Mouse (Mus musculus) liver, adult 2 months (tissue): ENCODE data around the gene Med24. TPM values are rescaled to one million over a fixed set of nuclear protein-coding genes. Genes with fewer than 3 reads are reported as not detected.
A peak's percentile ranks its signal among the peaks of the same experiment; 100 is the strongest.
"Not testable (repeated sequence)": the region's sequence is repeated elsewhere in the genome, so short reads cannot be mapped to it uniquely, and the experiment has no call there.

Experiments
- DNase-seq: peaks from one replicate; pipeline ENCODE4 v3.0.0-alpha.2; 2011; ENCODE audit warnings: low read depth, low spot score; ENCODE audit errors: extremely low read depth
- H3K27ac ChIP-seq: fragments of 200-500 bp; replicated peaks from 2 replicates; pipeline ENCODE4 v1.5.1; 2012; ENCODE audit warnings: low read depth, mild to moderate bottlenecking, control low read depth, inconsistent platforms, low read length; ENCODE audit not compliant: insufficient read depth
- H3K27me3 ChIP-seq: fragments of 200-500 bp; 2 replicates; pipeline ENCODE4 v1.6.1; 2012; ENCODE audit warnings: mild to moderate bottlenecking, moderate library complexity, low read length, inconsistent platforms; ENCODE audit not compliant: control insufficient read depth, insufficient read depth
- H3K36me3 ChIP-seq: fragments of 200-500 bp; 2 replicates; pipeline ENCODE4 v1.6.1; 2012; ENCODE audit warnings: low read length, inconsistent platforms; ENCODE audit not compliant: control insufficient read depth, insufficient read depth
- H3K4me1 ChIP-seq: fragments of 200-500 bp; 2 replicates; pipeline ENCODE4 v1.6.1; 2011; ENCODE audit warnings: low read length; ENCODE audit not compliant: control insufficient read depth, insufficient read depth
- H3K4me3 ChIP-seq: fragments of 200-500 bp; 2 replicates; pipeline ENCODE4 v1.5.1; 2011; ENCODE audit warnings: low read depth, mild to moderate bottlenecking, control low read depth, low read length, moderate library complexity; ENCODE audit not compliant: insufficient read depth
- H3K79me2 ChIP-seq: fragments of 200-500 bp; 2 replicates; pipeline ENCODE4 v1.6.1; 2012; ENCODE audit warnings: inconsistent platforms, mild to moderate bottlenecking, low read length, moderate library complexity; ENCODE audit not compliant: control insufficient read depth, insufficient read depth
- H3K9ac ChIP-seq: fragments of 200-500 bp; 2 replicates; pipeline ENCODE4 v1.6.1; 2012; ENCODE audit warnings: low read depth, mild to moderate bottlenecking, control low read depth, inconsistent platforms, low read length
- CTCF ChIP-seq: fragments of 200-500 bp; IDR thresholded peaks from 2 replicates; pipeline ENCODE4 v1.5.1; 2011; ENCODE audit warnings: low read depth, low read length, control low read depth
- POLR2A ChIP-seq: fragments of 200-500 bp; IDR thresholded peaks from 2 replicates; pipeline ENCODE4 v1.6.1; 2011; ENCODE audit warnings: low read length, control low read depth; ENCODE audit not compliant: insufficient read depth; ENCODE audit errors: extremely low read depth
- WGBS: fragments of 180-500 bp; shearing (Covaris S2); methylation state at CpG from one replicate; pipeline ENCODE4 v1.1.7; 2018; 5-methylcytosine and 5-hydroxymethylcytosine counted together
- polyA plus RNA-seq: library from polyadenylated mRNA; depleted of rRNA; stranded (reverse); fragments of >200 nt; gene quantifications from 2 replicates; pipeline ENCODE4 v1.2.3, GENCODE M21; 2012
- total RNA-seq: library from RNA; depleted of rRNA; stranded (reverse); fragments of >200 nt; gene quantifications from 2 replicates; pipeline ENCODE4 v1.2.3, GENCODE M21; 2014

Med24 gene
- total and polyA plus RNA-seq, 2 experiments = 3.9 to 23.2 TPM

DNA sequence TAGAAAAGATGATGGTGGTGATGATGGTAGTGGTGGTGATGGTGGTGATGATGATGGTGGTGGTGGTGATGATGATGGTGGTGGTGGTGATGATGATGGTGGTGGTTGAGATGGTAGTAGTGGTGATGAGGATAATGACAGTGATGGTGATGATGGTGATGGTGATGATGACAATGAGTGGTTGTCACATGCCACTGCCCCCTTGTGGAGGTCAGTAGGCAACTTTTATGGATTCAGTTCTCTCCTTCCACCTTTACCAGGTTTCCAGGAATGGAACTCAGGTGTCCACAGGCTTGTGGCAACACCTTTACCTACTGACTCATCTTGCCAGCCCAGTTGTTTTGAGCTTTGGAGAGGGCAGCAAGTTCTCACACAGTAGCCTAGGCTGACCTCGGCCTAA is 49.2 kb downstream of the Med24 start:
- no peak overlapping the region for H3K4me3 ChIP-seq
- DNase-seq = no peak
- H3K36me3 ChIP-seq = no peaks in the 10 kb centered on the region
- peaks cover 6% of the 10 kb centered on the region; the same call in 1 of the 2 replicates for H3K79me2 ChIP-seq
- H3K27me3 ChIP-seq = no peaks in the 10 kb centered on the region
- peaks cover 5% of the 10 kb centered on the region for H3K4me1 ChIP-seq
- TF ChIP-seq CTCF (no peak), POLR2A (no peak)
- no peak overlapping the region for H3K27ac ChIP-seq
- WGBS = 97% methylated on average over 1 of the region's 1 CpGs
- H3K9ac ChIP-seq = no peak overlapping the region

- TF ChIP-seq CTCF = no peak
- TF ChIP-seq POLR2A = no peak
- Histone ChIP-seq H3K4me1 (no peaks in the 10 kb centered on the region), H3K4me3 (no peak overlapping the region), H3K27me3 (0 out of 2 replicates have a peak, but pooled peaks cover 3% of the 10 kb centered on the region), H3K36me3 (no peaks in the 10 kb centered on the region), H3K79me2 (no peaks in the 10 kb centered on the region), H3K9ac (no peak overlapping the region), H3K27ac (no peak overlapping the region)
- no peak for DNase-seq
- 67% methylated on average over 7 of the region's 7 CpGs for WGBS
These were observed 53.3 kb downstream of the Med24 start for GRCm38 (mm10) chr11:98675829-98676363.

DNA sequence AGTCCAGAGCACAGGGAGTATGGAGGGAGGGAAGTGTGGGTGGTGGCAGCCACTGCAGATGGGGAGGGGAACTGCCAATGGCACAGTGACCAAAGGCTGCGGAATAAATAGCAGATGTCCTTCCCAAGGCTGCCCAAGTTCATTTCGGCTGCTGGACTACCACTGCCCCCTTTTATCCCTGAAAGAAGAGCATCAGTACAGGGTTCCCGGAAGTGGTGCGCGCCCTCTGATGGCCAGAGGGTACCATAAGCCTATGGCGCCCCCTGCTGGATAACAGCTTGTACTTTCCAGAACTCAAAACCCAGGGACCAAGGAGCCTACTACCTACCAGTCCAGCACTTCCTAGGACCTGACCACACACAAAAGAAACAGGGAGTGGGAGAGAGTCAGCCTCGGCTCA is 56.1 kb downstream of the Med24 start:
- not testable (repeated sequence) for H3K36me3 ChIP-seq, H3K4me1 ChIP-seq, H3K27ac ChIP-seq, H3K9ac ChIP-seq, H3K4me3 ChIP-seq, H3K79me2 ChIP-seq, H3K27me3 ChIP-seq
- 5% methylated on average over 7 of the region's 7 CpGs for WGBS
- TF ChIP-seq CTCF = peak; percentile 40
- peak; percentile 19 for DNase-seq

DNA sequence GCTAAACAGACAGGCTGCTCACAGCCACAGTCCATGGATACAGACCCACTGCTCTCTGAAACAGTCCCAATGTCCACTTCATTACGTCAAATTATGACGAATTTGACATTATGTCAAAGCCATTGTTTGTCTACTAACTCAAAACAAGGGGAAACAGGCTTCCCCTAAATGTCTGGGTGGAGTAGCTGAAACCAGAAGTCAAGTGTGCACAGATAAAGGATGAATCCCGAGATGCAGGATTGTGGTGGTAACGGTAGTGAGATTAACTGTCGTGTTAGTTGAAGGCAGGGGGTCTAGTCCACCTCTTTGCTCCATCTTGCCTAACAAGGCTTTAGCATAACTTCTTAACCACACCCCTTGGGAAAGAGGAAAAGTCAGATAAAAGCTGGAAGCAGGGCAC is 56.8 kb downstream of the Med24 start:
- TF ChIP-seq POLR2A = no peak
- no peak for TF ChIP-seq CTCF
- Histone ChIP-seq H3K4me1 (no peaks in the 10 kb centered on the region), H3K79me2 (no peaks in the 10 kb centered on the region), H3K9ac (no peak overlapping the region), H3K4me3 (no peak overlapping the region), H3K27me3 (0 out of 2 replicates have a peak, but pooled peaks cover 3% of the 10 kb centered on the region), H3K27ac (no peak overlapping the region), H3K36me3 (no peaks in the 10 kb centered on the region)
- 63% methylated on average over 5 of the region's 5 CpGs for WGBS
- DNase-seq = no peak

GRCm38 (mm10) chr11:98671857-98672256 is 57.4 kb downstream of the Med24 start:
- Histone ChIP-seq H3K36me3 (no peaks in the 10 kb centered on the region), H3K79me2 (no peaks in the 10 kb centered on the region), H3K4me3 (no peak overlapping the region), H3K27me3 (0 out of 2 replicates have a peak, but pooled peaks cover 3% of the 10 kb centered on the region), H3K27ac (no peak overlapping the region), H3K9ac (no peak overlapping the region), H3K4me1 (no peaks in the 10 kb centered on the region)
- DNase-seq = no peak
- no peak for TF ChIP-seq POLR2A
- TF ChIP-seq CTCF = no peak
- 48% methylated on average over 5 of the region's 5 CpGs for WGBS

- H3K79me2 ChIP-seq = no peaks in the 10 kb centered on the region
- H3K4me1 ChIP-seq = no peaks in the 10 kb centered on the region
- no peak for TF ChIP-seq POLR2A
- H3K36me3 ChIP-seq = no peaks in the 10 kb centered on the region
- H3K27me3 ChIP-seq = 0 out of 2 replicates have a peak, but pooled peaks cover 3% of the 10 kb centered on the region
- no peak for DNase-seq
- no peak overlapping the region for H3K9ac ChIP-seq
- H3K4me3 ChIP-seq = no peak overlapping the region
- 59% methylated on average over 3 of the region's 3 CpGs for WGBS
- no peak overlapping the region for H3K27ac ChIP-seq
These were observed 57.9 kb downstream of the Med24 start for GRCm38 (mm10) chr11:98671284-98671815.
